Mouse (Mus musculus) lung, postnatal 36 days (tissue): ENCODE measurements around the gene Krt90.

Source experiments
- DNase-seq: peaks from one replicate; pipeline ENCODE4 v3.0.0; 2022; ENCODE audit warnings: mixed read lengths

The Krt90 gene

DNA sequence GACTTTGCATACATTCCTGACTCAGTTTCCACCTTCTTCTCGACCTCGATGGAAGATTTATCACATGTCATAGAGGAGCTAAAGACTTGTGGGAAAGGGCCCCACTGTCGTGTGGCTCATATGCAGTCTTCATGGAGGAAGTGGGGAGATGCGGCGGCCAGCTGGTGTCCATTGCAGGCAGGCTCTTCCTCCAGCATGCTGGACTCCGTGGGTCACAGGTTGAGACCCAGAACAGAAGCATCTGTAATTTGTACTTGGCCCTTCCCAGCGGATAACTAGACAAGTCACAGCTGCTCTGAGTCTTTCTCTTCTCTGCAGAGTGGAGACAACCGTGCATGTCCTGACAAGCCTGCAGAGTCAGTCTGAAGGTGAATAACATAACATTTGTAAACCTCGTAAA, 54.5 kb downstream of the Krt90 start:
- DNase-seq, result peak; percentile 14

GRCm38 (mm10) chr15:101506896-101507758, 55.6 kb downstream of the Krt90 start:
- no peak for DNase-seq
